Mouse (Mus musculus): Measurements from ENCODE around the gene Ppp3ca.

Gene Ppp3ca

DNA sequence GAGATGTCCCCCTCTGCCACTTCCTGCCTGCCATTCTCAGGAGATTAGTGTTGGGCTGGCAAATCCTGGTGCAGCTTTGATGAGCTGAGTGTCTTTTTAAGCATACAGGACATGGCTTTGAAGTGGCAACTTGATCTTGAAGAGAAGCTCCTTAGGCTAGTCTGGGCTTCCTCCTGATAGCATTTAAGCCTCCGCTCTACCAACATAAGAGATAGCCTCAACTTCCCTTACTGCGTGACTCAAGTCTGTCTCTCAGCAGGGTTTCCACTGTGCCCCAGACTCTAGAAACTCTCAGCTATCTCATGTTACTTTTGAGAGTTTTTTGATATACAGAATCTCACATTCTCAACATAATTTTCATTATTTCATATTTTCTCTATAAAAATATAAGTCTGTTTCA, 144.0 kb downstream of the Ppp3ca start:
- no peak for DNase-seq (ENCODE audit: low spot score)

DNA sequence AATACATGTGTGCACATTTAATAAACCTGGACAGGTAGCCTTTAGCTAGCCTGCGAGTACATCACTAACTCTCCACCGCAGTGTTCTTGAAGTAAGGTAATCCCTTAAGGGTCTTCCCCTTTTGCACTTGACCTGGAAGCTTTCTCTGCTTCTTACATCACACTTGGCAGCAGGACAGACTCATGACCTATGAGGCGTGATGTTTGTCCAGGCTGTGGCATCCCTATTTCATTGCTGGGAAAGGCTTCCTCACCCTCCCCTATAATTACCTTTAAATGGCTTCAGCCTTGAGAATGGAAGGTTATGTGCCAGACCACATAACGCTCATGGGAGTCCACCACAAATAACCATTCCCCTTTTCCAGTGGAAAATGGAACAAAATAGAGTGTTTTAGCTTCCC, 145.0 kb downstream of the Ppp3ca start:
- DNase-seq (ENCODE audit: low spot score), result no peak

DNA sequence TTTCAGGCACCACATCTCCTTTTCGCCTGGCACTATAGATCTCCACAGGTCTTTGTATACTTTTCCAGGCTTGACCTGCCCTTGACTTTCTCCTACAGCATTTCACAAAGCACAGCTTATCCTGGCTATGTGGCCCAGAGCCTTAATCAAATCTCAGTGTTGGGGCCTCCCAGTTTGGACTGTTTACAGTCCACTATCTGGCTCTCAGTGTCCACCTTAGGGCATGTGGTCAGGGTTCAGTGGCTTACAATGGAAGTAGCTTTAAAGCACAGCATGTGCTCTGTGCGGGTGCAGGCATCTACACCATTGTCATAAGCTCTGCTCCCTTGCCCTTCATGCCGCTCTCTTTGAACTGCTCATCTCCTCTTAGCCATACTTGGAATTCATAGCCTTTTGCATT, 146.4 kb downstream of the Ppp3ca start:
- no peak for DNase-seq (ENCODE audit: low spot score)

DNA sequence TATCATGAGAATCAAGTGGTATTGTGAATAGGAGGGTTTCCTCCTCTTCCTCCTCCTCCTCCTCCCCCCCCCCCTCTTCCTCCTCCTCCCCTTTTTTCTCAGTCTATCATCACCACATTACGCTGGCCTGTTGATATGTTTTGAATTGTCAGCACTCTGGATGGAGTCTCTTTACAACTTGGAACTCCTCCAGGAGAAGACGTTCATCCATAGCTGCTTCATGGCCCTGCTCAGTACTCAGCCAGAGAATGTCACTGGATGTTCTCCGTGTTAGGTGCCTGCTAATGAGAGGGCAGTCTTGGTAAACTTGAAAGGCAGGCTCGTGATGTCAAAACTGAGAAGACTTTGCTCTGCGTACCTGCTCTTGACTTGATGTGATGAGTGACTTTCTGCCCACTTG, 149.1 kb downstream of the Ppp3ca start:
- DNase-seq (ENCODE audit: low spot score), result no peak

DNA sequence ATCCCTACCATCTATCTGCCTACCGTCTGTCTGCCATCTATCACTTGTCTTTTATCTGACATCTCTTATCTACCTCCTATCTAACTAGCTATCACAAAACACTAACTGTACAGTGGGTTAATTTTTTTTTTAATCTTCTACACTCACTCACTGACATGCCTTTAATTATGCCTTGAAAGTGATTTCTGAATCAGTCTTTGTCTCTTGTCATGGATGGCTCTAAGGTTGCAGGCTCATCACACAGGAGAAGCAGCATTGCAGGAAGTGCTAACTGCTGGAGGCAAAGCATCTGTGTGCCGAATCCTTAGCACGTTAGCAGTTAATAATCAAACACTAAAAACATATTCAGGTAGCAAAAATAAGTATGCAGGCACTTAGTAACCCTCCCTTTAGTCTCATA, 151.1 kb downstream of the Ppp3ca start:
- no peak for DNase-seq (ENCODE audit: low spot score)

- DNase-seq (ENCODE audit: low spot score), result no peak
Observed at GRCm38 (mm10) chr3:136821993-136822392, 152.1 kb downstream of the Ppp3ca start.

GRCm38 (mm10) chr3:136822431-136822830, 152.5 kb downstream of the Ppp3ca start:
- DNase-seq (ENCODE audit: low spot score), result no peak

GRCm38 (mm10) chr3:136828451-136828850, 158.5 kb downstream of the Ppp3ca start:
- no peak for DNase-seq (ENCODE audit: low spot score)

DNA sequence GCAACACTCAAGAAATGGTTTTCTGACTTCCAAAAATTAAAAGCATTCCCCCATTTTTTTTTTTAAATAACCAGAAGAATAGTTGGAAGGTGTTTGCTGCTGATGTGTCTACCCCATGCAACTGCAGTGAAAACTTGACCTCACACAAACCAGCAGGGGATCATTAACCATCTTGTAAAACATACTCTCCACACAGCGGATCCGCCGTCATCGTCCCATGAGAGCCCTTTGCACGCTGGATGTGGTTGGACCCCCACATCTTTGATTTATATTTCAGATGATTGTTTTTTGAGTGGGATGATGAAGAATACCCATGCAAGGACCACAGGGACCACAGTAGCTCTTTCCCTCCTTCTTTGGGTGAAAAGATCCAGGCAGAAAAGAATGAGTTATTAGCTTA, 159.2 kb downstream of the Ppp3ca start:
- DNase-seq (ENCODE audit: low spot score), result no peak

DNA sequence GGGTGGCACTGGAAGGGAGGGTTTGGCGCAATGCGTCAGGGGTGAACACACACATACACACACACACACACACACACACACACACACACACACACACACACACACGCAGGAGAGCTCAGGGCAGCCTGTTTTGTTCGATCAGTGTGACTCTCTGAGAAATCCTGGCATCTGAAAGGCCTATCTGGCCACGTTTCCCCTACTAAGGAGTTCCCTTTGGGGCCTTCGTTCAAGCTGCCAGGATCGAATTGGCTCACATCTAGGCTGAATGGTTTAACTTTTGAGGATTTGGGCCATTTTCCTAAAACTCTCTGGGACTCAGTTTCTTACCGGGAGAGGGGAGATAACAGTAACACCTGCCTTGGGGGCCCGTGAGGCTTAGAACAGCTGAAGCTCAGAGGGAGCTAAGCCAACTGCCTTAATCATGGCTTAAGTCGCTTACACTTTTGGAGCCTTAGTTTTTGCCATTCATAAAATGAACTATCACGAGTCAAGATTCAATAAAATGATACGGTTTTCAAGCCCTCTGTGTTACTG, 160.8 kb downstream of the Ppp3ca start:
- DNase-seq (ENCODE audit: low spot score), result no peak

- no peak for DNase-seq (ENCODE audit: low spot score)
Observed at GRCm38 (mm10) chr3:136833003-136833745, 163.2 kb downstream of the Ppp3ca start.

- DNase-seq (ENCODE audit: low spot score), result peak; percentile 10
Observed at GRCm38 (mm10) chr3:136833893-136834292, 164.0 kb downstream of the Ppp3ca start.

GRCm38 (mm10) chr3:136835851-136836250, 165.9 kb downstream of the Ppp3ca start:
- no peak for DNase-seq (ENCODE audit: low spot score)

DNA sequence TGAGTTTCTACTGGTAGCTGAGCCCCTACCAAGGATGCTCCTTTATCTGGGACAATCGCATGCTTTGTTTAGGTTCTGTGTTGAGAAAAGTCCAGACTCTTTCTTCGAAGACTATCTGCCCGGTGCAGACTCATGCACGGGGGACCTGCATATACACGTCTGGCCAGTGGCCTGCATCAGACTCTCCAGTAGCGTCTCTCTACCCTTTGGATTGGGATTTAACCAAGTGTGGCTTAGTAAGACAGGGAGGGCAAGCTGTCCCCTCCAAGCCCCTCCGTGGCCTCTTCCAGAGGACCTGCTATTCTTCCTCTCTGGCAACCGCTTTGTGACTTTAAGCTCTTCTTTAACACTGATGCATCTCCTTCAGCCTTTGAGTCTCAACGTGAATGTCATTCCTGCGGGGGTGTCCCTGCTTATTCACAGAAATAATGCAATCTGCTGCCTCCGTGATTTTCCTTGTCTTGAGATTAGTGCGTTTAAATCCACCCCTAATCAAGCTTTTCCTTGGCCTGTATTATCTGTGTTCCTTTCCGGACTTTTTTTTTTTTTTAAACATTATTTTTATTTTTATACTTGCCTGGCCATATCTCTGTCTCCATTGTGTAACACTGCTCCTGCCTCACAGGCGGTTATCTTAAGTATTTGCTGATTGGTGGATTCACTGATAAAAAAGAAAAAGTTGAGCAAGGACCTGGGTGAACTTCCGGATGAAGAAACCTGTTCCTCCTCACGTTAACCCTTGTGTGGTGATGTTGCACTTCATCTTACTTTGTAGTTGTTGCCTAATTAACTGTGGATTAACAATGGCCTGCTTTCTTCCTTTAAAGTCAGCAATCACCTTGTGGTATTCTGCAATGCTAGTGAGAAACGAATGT, 166.6 kb downstream of the Ppp3ca start:
- peak; percentile 42 for DNase-seq (ENCODE audit: low spot score)

DNA sequence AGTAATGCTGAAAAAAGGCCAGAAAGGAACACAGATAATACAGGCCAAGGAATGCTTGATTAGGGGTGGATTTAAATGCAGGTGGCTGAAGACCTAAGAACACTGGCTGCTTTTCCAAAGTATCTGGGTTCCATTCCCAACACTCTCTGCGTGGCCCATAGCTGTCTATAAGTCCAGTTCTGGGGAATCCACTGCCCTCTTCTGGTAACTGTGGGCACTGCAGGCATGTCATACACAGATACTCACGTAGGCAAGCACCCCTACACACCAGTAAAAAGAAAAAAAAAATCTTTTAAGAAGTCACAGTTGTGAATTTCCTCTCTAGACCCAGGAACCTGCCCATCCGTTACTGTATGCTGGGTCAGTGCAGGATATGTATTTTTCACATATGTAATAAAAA, 167.7 kb downstream of the Ppp3ca start:
- peak; percentile 46 for DNase-seq (ENCODE audit: low spot score)

- DNase-seq (ENCODE audit: low spot score), result no peak
Observed at GRCm38 (mm10) chr3:136841282-136841681, 171.4 kb downstream of the Ppp3ca start.

DNA sequence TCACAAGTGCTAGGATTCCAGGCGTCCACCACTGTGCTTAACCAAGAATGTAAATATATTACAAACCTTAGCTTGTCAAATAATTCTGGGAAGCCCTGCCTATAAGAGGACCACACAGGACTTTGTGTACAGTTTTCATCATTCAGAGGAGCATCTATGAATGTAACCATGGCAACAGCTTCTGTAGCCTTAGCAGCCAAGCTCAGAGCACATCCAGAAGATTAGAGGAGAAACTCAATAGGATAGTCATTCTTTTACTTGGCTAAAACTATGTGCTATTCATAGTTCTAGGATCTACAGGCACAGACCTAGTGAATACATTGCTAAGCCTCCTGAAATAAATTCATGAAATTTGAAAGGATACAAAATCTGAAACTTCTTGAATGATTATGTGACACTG, 172.5 kb downstream of the Ppp3ca start:
- DNase-seq (ENCODE audit: low spot score), result no peak

- no peak for DNase-seq (ENCODE audit: low spot score)
Observed at GRCm38 (mm10) chr3:136843811-136844491, 174.0 kb downstream of the Ppp3ca start.

DNA sequence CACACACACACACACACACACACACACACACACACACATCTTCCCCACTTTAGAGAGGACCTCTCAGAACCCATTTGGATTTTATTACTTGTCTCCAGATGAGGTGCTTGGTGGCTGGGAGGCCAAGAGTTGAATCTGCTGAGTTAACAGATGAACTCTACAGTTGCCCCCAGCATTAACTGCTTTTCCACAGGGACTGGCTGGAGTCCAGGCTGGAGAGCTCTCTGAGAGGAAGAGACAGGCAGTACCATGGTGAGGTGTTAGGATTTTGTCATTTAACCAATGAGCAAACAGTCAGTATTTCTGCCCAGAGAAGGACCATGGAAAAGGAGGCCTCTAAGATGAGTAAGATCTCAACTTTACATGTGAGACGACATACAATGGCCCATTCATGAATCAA, 179.1 kb downstream of the Ppp3ca start:
- no peak for DNase-seq (ENCODE audit: low spot score)

- no peak for DNase-seq (ENCODE audit: low spot score)
Observed at GRCm38 (mm10) chr3:136852921-136853320, 183.0 kb downstream of the Ppp3ca start.

DNA sequence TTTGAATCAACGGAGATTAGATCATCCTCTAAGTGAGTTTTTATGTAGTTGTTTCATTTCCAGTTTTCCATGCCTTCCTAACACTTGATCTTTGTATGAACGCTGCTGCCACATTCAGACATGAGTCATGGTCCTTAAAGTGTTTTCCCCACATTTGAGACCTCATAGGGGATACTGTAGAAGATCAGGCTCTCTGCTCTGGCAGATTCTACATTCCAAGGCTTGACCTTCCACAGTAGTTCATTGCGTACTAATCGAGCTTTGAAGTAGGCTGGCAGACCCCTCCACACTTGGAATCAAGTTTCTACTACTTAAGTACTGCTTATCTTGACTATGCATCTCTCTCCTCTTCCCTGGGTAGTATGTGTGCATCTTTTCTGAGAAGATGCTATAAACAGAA, 183.7 kb downstream of the Ppp3ca start:
- no peak for DNase-seq (ENCODE audit: low spot score)

- no peak for DNase-seq (ENCODE audit: low spot score)
Observed at GRCm38 (mm10) chr3:136855996-136856395, 186.1 kb downstream of the Ppp3ca start.
